Mouse (Mus musculus) liver, embryonic 11.5 days (tissue): ENCODE data around the gene Olfr466. TPM values are rescaled to one million over a fixed set of nuclear protein-coding genes. Genes with fewer than 3 reads are reported as not detected.
A peak's percentile ranks its signal among the peaks of the same experiment; 100 is the strongest.

Experiments
- ATAC-seq: fragments of 200-750 bp; cut with Nextera tagmentation; replicated peaks from 2 replicates; pipeline ENCODE4 v1.8.0; 2017; ENCODE audit warnings: moderate number of reproducible peaks, mild to moderate bottlenecking, moderate TSS enrichment, moderate library complexity; ENCODE audit not compliant: low FRiP score
- DNase-seq: peaks from one replicate; pipeline ENCODE4 v3.0.0-alpha.2; 2017; ENCODE audit warnings: low spot score
- H3K27ac ChIP-seq: fragments of 300-500 bp; sonication (generic); 2 replicates; pipeline ENCODE4 v1.5.1; 2014; ENCODE audit warnings: mild to moderate bottlenecking, low read depth, low read length, control low read depth
- H3K27me3 ChIP-seq: fragments of 300-500 bp; sonication (generic); replicated peaks from 2 replicates; pipeline ENCODE4 v1.6.1; 2014; ENCODE audit warnings: low read length, mixed read lengths; ENCODE audit not compliant: control insufficient read depth, insufficient read depth
- H3K36me3 ChIP-seq: fragments of 300-500 bp; sonication (generic); 2 replicates; pipeline ENCODE4 v1.6.1; 2014; ENCODE audit warnings: mild to moderate bottlenecking, low read length, moderate library complexity, mixed read lengths; ENCODE audit not compliant: control insufficient read depth, insufficient read depth
- H3K4me1 ChIP-seq: fragments of 300-500 bp; sonication (generic); replicated peaks from 2 replicates; pipeline ENCODE4 v1.6.1; 2014; ENCODE audit warnings: low read length, mixed read lengths; ENCODE audit not compliant: control insufficient read depth, insufficient read depth
- H3K4me2 ChIP-seq: fragments of 300-500 bp; sonication (generic); 2 replicates; pipeline ENCODE4 v1.6.1; 2014; ENCODE audit warnings: mild to moderate bottlenecking, control low read depth, moderate library complexity
- H3K4me3 ChIP-seq: fragments of 300-500 bp; sonication (generic); 2 replicates; pipeline ENCODE4 v1.5.1; 2014; ENCODE audit warnings: low read depth, low read length, control low read depth
- H3K9ac ChIP-seq: fragments of 300-500 bp; sonication (generic); 2 replicates; pipeline ENCODE4 v1.6.1; 2014; ENCODE audit warnings: low read depth, low read length, control low read depth
- H3K9me3 ChIP-seq: fragments of 300-500 bp; sonication (generic); 2 replicates; pipeline ENCODE4 v1.6.1; 2016; ENCODE audit warnings: low read length, inconsistent platforms, mixed read lengths; ENCODE audit not compliant: control insufficient read depth
- WGBS: fragments of 180-500 bp; shearing (Covaris S2); extraction: QIAGEN DNeasy Blood & Tissue Kit; methylation state at CpG from one replicate; pipeline ENCODE4 v1.1.7; 2014; 5-methylcytosine and 5-hydroxymethylcytosine counted together
- polyA plus RNA-seq: library from polyadenylated mRNA; unstranded; fragments of >200 nt; fragmentation: Nextera tagmentation; extraction: Ambion mirVana; gene quantifications from 2 replicates; pipeline ENCODE4 v1.2.1, GENCODE M21; 2014

Gene Olfr466
- polyA plus RNA-seq, 1 experiment from 2014 or later = not detected

DNA sequence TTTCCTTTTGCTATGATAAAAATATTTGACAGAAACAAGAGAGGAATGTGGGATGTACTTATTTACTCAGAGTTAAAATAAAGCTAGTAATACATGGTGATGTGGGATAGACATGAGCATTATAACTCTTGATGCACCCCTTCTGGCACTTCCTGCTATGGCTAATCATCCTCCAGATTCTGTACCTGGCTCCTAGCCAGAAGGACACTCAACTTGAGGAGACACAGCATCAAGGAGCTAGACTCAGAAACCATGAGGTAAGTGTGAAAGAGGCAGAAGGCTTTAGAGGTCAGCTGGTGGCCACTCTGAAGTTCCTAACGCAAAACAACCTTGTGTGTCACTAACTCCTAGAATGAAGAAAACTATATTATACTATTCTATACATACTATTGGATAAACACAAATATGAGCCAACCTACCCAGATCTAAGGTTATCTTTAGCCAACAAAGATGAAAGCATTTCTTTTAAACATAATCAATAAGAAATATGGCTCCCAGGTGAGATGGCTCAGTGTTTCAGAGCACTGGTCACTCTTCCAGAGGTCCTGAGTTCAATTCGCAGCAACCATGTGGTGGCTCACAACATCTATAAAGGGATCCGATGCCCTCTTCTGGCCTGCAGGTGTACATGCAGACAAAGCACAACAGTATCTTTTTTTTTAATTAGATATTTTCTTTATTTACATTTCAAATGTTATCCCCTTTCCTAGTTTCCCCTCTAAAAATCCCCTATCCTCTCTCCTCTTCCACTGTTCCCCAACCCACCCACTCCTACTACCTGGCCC, 22.8 kb upstream of the Olfr466 start:
- WGBS = 49% methylated on average over 3 of the region's 3 CpGs
- H3K27ac ChIP-seq = no peak overlapping the region
- no peak for DNase-seq
- H3K36me3 ChIP-seq = no peaks in the 10 kb centered on the region
- no peaks in the 10 kb centered on the region; the same call in 1 of the 2 replicates for H3K4me1 ChIP-seq
- no peaks in the 10 kb centered on the region for H3K9me3 ChIP-seq
- H3K4me3 ChIP-seq = no peak overlapping the region
- H3K9ac ChIP-seq = no peak overlapping the region
- ATAC-seq = peak; percentile 61; the same call in 1 of the 2 replicates
- H3K4me2 ChIP-seq = no peak overlapping the region
- H3K27me3 ChIP-seq = no peaks in the 10 kb centered on the region

DNA sequence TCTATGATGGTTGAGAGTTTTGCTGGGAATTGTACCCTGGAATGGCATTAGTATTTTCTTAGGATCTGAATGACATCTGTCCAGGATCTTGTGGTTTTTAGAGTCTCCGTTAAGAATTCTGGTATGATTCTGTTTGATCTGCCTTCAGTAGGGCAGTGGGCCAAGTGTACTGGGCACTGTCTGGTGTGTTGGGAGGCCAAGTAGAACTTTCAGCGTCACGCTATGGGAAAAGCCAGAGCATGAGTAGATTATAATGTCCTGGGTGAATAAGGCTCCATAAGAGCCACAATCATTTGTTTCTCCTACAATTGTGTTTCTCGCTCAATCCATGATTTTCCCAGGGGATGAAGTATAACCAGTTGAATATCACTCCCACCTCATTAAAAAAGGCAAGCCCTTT, 12.3 kb upstream of the Olfr466 start, which contains the start of gene Olfr465-ps1:
Olfr465-ps1 (plus strand) TSS at position 301 of the 400 bp plus-strand sequence.
- WGBS = 75% methylated on average over 4 of the region's 4 CpGs
- Histone ChIP-seq H3K4me1 (no peaks in the 10 kb centered on the region), H3K4me3 (no peak within 1 kb of the TSS), H3K36me3 (no peaks in the 10 kb centered on the region), H3K27ac (no peak within 1 kb of the TSS), H3K9me3 (no peaks in the 10 kb centered on the region), H3K27me3 (no peaks in the 10 kb centered on the region), H3K9ac (no peak within 1 kb of the TSS), H3K4me2 (no peak within 1 kb of the TSS)
- no peak for ATAC-seq
- DNase-seq = no peak

DNA sequence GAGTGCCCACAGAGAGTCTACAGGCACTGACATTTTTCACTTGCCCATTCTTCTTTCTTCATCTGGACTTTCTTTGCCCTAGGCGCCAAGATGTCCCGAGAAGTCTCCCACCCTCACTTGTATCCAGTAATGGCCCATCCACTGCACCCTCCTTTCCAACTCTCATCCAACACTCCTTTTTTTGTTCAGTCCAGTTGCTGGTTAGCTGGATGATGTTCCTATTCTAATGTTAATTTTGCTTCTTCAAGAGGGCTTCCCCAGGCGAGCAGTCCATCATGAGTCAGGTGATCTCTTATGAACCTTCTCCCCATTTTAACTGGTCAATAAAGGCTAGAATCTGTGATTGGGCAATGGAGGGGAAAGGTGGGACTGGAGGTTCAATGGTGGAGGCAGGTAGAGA, 24.1 kb downstream of the Olfr466 start:
- H3K4me2 ChIP-seq = no peak overlapping the region
- H3K9ac ChIP-seq = no peak overlapping the region
- 70% methylated on average over 3 of the region's 3 CpGs for WGBS
- H3K27me3 ChIP-seq = no peaks in the 10 kb centered on the region
- ATAC-seq (no peak), DNase-seq (no peak)
- no peak overlapping the region for H3K27ac ChIP-seq
- no peaks in the 10 kb centered on the region for H3K4me1 ChIP-seq
- H3K36me3 ChIP-seq = no peaks in the 10 kb centered on the region
- H3K9me3 ChIP-seq = no peaks in the 10 kb centered on the region
- H3K4me3 ChIP-seq = no peak overlapping the region

DNA sequence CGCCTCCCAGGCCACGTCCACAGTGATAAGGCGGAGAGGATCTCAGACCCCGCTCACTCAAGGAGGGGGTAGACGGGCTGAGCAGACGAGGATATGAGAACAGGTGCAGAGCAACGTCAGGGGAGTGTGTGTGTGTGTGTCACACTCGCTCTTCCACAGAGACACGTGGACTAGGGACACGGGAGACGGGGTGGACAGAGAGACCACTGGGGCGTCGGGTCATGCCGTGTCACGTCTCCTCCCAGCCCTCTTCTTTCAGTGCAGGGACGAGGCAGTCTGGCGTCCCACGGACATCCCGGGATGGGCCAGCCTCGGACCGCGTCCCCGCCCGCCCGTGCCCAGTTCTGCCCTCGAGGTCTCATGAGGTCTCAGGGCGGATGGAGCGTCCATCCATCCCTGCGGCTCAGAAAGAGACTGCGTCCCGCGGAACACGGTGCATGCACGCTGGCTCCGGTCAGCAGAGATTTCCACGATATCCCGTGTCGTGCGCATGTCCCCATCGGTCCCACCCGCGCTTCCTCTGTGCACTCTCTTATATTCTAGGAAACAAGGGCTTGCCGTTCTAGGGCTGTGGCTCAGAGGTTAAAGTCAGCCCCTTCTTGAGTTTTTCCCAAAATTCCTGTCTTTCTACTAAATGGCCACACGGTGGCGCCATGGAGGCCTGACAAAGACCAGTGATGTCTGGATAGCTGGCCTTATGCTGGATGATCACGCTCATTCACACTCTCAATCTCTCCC, 25.9 kb downstream of the Olfr466 start:
- WGBS = 15% methylated on average over 46 of the region's 46 CpGs

DNA sequence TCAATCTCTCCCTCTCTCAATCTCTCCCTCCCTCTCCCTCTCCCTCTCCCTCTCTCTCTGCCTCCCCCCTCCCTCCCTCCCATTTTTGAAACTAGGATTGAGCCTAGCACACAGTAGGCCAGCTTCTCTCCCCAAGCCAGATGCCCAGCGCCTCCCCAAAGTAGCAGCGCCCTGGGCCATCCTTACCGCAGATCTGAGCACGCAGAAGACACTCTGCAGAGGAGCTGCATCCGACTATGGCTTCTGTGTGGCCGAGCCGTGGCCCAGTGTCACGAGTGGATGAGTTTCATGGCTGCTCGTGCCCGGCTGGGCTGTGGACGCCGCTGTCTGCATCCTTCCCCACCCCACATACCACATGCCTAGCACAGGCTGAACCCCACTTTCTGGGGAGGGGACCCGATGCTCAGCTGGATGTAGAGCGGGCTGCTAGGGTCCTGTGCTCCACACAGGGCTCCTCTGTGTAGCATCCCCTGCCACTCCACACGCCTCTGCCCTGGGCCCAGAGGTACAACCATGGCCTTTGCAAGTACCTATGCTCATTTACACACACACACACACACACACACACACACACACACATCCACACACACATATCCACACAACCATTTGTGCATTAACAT, 26.5 kb downstream of the Olfr466 start:
- ATAC-seq = 0 out of 2 replicates have a peak, but pooled peaks have one; percentile 32
- Histone ChIP-seq H3K4me3 (no peak overlapping the region), H3K27ac (no peak overlapping the region), H3K9me3 (no peaks in the 10 kb centered on the region; the same call in 1 of the 2 replicates), H3K27me3 (no peaks in the 10 kb centered on the region), H3K4me1 (no peaks in the 10 kb centered on the region), H3K36me3 (no peaks in the 10 kb centered on the region), H3K9ac (no peak overlapping the region), H3K4me2 (no peak overlapping the region)
- DNase-seq = no peak
- WGBS = 42% methylated on average over 15 of the region's 15 CpGs

More for the DNA sequence above, 25.9 kb downstream of the Olfr466 start:
- Histone ChIP-seq H3K4me3 (peak overlapping the region; percentile 35), H3K36me3 (no peaks in the 10 kb centered on the region), H3K27me3 (no peaks in the 10 kb centered on the region), H3K4me1 (no peaks in the 10 kb centered on the region), H3K9ac (no peak overlapping the region), H3K4me2 (peak overlapping the region; percentile 67), H3K27ac (no peak overlapping the region), H3K9me3 (no peaks in the 10 kb centered on the region; the same call in 1 of the 2 replicates)
- DNase-seq = peak; percentile 33
- peak; percentile 64 for ATAC-seq

DNA sequence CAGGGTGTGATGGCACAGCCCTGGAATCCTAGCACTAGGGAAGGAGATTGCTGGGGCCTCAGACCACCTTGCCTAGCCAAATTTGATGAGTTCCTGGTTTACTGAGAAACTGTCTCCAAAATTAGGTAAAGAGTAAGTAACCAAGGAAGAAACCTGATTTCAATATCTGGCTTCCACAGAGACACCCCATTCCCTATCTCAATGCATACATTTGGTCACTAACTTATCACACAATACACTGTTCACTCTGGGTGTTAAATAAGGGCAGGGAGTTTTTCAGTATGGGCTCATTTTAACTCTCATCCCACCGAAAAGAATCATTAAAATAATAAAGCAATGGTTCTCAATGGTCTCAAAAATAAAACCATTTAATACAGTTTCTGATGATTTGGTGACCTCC, 50.6 kb downstream of the Olfr466 start:
- H3K9ac ChIP-seq = no peak overlapping the region
- no peak overlapping the region for H3K4me2 ChIP-seq
- 69% methylated on average over 1 of the region's 1 CpGs for WGBS
- no peaks in the 10 kb centered on the region for H3K27me3 ChIP-seq
- H3K36me3 ChIP-seq = no peaks in the 10 kb centered on the region
- no peak overlapping the region for H3K4me3 ChIP-seq
- H3K9me3 ChIP-seq = no peaks in the 10 kb centered on the region
- DNase-seq (no peak), ATAC-seq (no peak)
- no peak overlapping the region for H3K27ac ChIP-seq
- H3K4me1 ChIP-seq = no peaks in the 10 kb centered on the region

Other genes starting within 250 kb of the Olfr466 start
- gene Cntnap3, start 246.3 kb upstream of the Olfr466 start, polyA plus RNA-seq = 0.07 and 0.08 TPM in 2 replicates
- not detected in 2 replicates for gene Spata31, start 232.8 kb upstream of the Olfr466 start, polyA plus RNA-seq
- not detected in 2 replicates for gene Spata31d1c, start 117.2 kb upstream of the Olfr466 start, polyA plus RNA-seq
- not detected in 2 replicates for gene Prss47, start 97.5 kb upstream of the Olfr466 start, polyA plus RNA-seq
- gene Mfsd14b, start 37.3 kb upstream of the Olfr466 start, polyA plus RNA-seq = 68.1 and 78.1 TPM in 2 replicates
- not detected in 2 replicates for gene Olfr465-ps1, start 12.2 kb upstream of the Olfr466 start, polyA plus RNA-seq
- gene Nlrp4f, start 55.7 kb downstream of the Olfr466 start, polyA plus RNA-seq = not detected in 2 replicates
- not detected in 2 replicates for gene Gm10775, start 109.3 kb downstream of the Olfr466 start, polyA plus RNA-seq
- 11.3 and 11.4 TPM in 2 replicates for gene Zfp369, start 128.6 kb downstream of the Olfr466 start, polyA plus RNA-seq